Mouse (Mus musculus): ENCODE measurements around the gene Cadm4. TPM values are rescaled to one million over a fixed set of nuclear protein-coding genes. Genes with fewer than 3 reads are reported as not detected.
A peak's percentile ranks its signal among the peaks of the same experiment; 100 is the strongest.
"Not testable (repeated sequence)": the region's sequence is repeated elsewhere in the genome, so short reads cannot be mapped to it uniquely, and the experiment has no call there.

The Cadm4 gene
- polyA plus RNA-seq, 1 experiment from 2014 or later: 1.2 TPM

DNA sequence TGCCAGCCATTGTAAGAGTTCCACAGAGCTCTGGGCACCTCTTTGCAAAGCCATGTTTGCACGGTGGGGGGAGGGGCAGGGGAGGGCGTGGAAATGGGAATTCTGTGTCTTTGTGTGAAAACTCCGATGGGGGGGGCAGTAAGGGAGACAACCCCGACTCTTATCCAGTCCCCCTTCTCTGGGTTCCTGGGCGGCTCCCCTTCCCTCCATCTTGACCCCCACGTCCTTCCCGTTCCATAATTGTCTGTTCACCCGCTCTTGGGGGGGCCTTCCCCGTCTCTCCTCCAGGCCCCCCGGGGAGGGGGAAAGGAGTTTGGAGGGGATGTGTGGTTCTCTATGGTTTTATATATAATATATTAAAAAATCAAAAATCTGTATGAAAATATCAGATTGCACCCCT, 22.2 kb downstream of the Cadm4 start:
- H3K36me3 ChIP-seq (ENCODE audit: control insufficient read depth, insufficient read depth): no peaks in the 10 kb centered on the region
- H3K9me3 ChIP-seq (replicated peaks; ENCODE audit: control insufficient read depth, low read length): peaks cover 6% of the 10 kb centered on the region
- peak overlapping the region; percentile 45 for H3K4me2 ChIP-seq (ENCODE audit: low read depth, low read length)
- H3K4me3 ChIP-seq (ENCODE audit: low read length): no peak overlapping the region
- peaks cover 43% of the 10 kb centered on the region for H3K27me3 ChIP-seq (ENCODE audit: control insufficient read depth, insufficient read depth, low read length)
- no peak for ATAC-seq (replicated peaks; ENCODE audit: extremely low read depth, insufficient read depth, low FRiP score)
- H3K9ac ChIP-seq (ENCODE audit: low read length): peak overlapping the region; percentile 56; the same call in 1 of the 2 replicates
- 15% methylated on average over 10 of the region's 10 CpGs for WGBS
- no peak overlapping the region for H3K27ac ChIP-seq (ENCODE audit: low read length)
- peaks cover 37% of the 10 kb centered on the region for H3K4me1 ChIP-seq (ENCODE audit: control insufficient read depth, insufficient read depth, low read length)

DNA sequence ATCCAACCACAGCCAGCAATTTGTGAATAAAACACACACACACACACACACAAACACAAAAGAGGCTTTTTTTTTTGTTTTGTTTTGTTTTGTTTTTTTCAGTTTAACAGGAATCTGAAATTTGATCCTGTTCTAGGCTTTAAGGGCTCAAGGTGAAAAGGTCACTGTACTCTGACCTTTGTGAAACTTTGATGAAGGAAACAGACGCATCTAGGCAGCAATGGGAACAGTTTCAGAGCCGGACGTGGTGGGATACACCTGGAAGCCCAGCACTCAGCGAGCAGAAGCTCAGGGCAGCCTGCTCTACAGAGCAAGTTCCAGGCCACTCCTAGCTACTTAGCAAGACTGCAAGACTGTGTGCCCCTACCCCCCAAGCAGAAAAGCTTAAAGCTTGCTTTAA, 23.0 kb downstream of the Cadm4 start:
- Histone ChIP-seq H3K27ac (ENCODE audit: low read length) (peak overlapping the region; percentile 99), H3K4me2 (ENCODE audit: low read depth, low read length) (no peak overlapping the region), H3K4me3 (ENCODE audit: low read length) (no peak overlapping the region), H3K27me3 (ENCODE audit: control insufficient read depth, insufficient read depth, low read length) (peaks cover 35% of the 10 kb centered on the region), H3K4me1 (ENCODE audit: control insufficient read depth, insufficient read depth, low read length) (peaks cover 35% of the 10 kb centered on the region), H3K36me3 (ENCODE audit: control insufficient read depth, insufficient read depth) (no peaks in the 10 kb centered on the region), H3K9me3 (replicated peaks; ENCODE audit: control insufficient read depth, low read length) (peaks cover 6% of the 10 kb centered on the region), H3K9ac (ENCODE audit: low read length) (peak overlapping the region; percentile 10; the same call in 1 of the 2 replicates)
- no peak for ATAC-seq (replicated peaks; ENCODE audit: extremely low read depth, insufficient read depth, low FRiP score)
- 28% methylated on average over 4 of the region's 4 CpGs for WGBS

- 31% methylated on average over 15 of the region's 15 CpGs for WGBS
- Histone ChIP-seq H3K9ac (ENCODE audit: low read length) (peak overlapping the region; percentile 10), H3K9me3 (replicated peaks; ENCODE audit: control insufficient read depth, low read length) (peaks cover 6% of the 10 kb centered on the region), H3K4me3 (ENCODE audit: low read length) (peak overlapping the region; percentile 74), H3K27ac (ENCODE audit: low read length) (peak overlapping the region; percentile 99), H3K4me2 (ENCODE audit: low read depth, low read length) (peak overlapping the region; percentile 84), H3K4me1 (ENCODE audit: control insufficient read depth, insufficient read depth, low read length) (peaks cover 28% of the 10 kb centered on the region), H3K27me3 (ENCODE audit: control insufficient read depth, insufficient read depth, low read length) (peaks cover 28% of the 10 kb centered on the region), H3K36me3 (ENCODE audit: control insufficient read depth, insufficient read depth) (no peaks in the 10 kb centered on the region)
- ATAC-seq (replicated peaks; ENCODE audit: extremely low read depth, insufficient read depth, low FRiP score): no peak
These were observed 23.7 kb downstream of the Cadm4 start for GRCm38 (mm10) chr7:24505447-24506064.

DNA sequence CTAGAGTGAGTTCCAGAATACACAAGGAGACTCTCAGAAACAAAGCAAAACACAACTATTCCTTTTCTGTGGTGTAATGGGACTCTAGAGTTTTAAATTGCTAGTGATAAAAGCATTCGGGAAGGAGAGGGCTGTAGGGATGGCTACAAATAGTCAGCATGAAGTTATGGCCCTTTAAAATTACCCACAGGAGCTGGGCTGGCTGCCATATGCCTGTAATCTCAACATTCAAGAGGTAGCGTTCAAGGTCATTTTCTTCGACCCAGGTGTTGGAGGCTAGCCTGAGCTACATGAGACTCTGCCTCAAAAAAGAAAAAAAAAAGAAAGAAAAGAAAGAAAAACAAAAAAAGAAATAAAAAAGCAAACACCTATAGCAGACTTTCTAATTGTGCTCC, 24.2 kb downstream of the Cadm4 start:
- no peak for ATAC-seq (replicated peaks; ENCODE audit: extremely low read depth, insufficient read depth, low FRiP score)
- H3K4me1 ChIP-seq (ENCODE audit: control insufficient read depth, insufficient read depth, low read length): peaks cover 27% of the 10 kb centered on the region
- 9% methylated on average over 3 of the region's 3 CpGs for WGBS
- H3K27me3 ChIP-seq (ENCODE audit: control insufficient read depth, insufficient read depth, low read length): peaks cover 23% of the 10 kb centered on the region
- no peaks in the 10 kb centered on the region for H3K36me3 ChIP-seq (ENCODE audit: control insufficient read depth, insufficient read depth)
- peak overlapping the region; percentile 74 for H3K4me3 ChIP-seq (ENCODE audit: low read length)
- peak overlapping the region; percentile 10 for H3K9ac ChIP-seq (ENCODE audit: low read length)
- peak overlapping the region; percentile 84 for H3K4me2 ChIP-seq (ENCODE audit: low read depth, low read length)
- H3K27ac ChIP-seq (ENCODE audit: low read length): peak overlapping the region; percentile 99
- peaks cover 1% of the 10 kb centered on the region; the same call in 1 of the 2 replicates for H3K9me3 ChIP-seq (replicated peaks; ENCODE audit: control insufficient read depth, low read length)

- peak overlapping the region; percentile 84 for H3K4me2 ChIP-seq (ENCODE audit: low read depth, low read length)
- peak overlapping the region; percentile 94 for H3K9ac ChIP-seq (ENCODE audit: low read length)
- H3K27me3 ChIP-seq (ENCODE audit: control insufficient read depth, insufficient read depth, low read length): peaks cover 21% of the 10 kb centered on the region
- peaks cover 27% of the 10 kb centered on the region for H3K4me1 ChIP-seq (ENCODE audit: control insufficient read depth, insufficient read depth, low read length)
- H3K36me3 ChIP-seq (ENCODE audit: control insufficient read depth, insufficient read depth): no peaks in the 10 kb centered on the region
- peak; percentile 34 for ATAC-seq (replicated peaks; ENCODE audit: extremely low read depth, insufficient read depth, low FRiP score)
- H3K4me3 ChIP-seq (ENCODE audit: low read length): peak overlapping the region; percentile 74
- WGBS: 2% methylated on average over 12 of the region's 12 CpGs
- no peaks in the 10 kb centered on the region for H3K9me3 ChIP-seq (replicated peaks; ENCODE audit: control insufficient read depth, low read length)
- peak overlapping the region; percentile 99 for H3K27ac ChIP-seq (ENCODE audit: low read length)
These were observed 24.6 kb downstream of the Cadm4 start for GRCm38 (mm10) chr7:24506476-24506837.

- Histone ChIP-seq H3K27ac (ENCODE audit: low read length) (peak within 1 kb of the TSS; percentile 99), H3K9ac (ENCODE audit: low read length) (peak within 1 kb of the TSS; percentile 94), H3K4me1 (ENCODE audit: control insufficient read depth, insufficient read depth, low read length) (peaks cover 27% of the 10 kb centered on the region), H3K36me3 (ENCODE audit: control insufficient read depth, insufficient read depth) (no peaks in the 10 kb centered on the region), H3K9me3 (replicated peaks; ENCODE audit: control insufficient read depth, low read length) (no peaks in the 10 kb centered on the region), H3K27me3 (ENCODE audit: control insufficient read depth, insufficient read depth, low read length) (peaks cover 15% of the 10 kb centered on the region), H3K4me3 (ENCODE audit: low read length) (peak within 1 kb of the TSS; percentile 74), H3K4me2 (ENCODE audit: low read depth, low read length) (peak within 1 kb of the TSS; percentile 84)
- under 1% methylated on average over 84 of the region's 84 CpGs for WGBS
- ATAC-seq (replicated peaks; ENCODE audit: extremely low read depth, insufficient read depth, low FRiP score): peak; percentile 83
These were observed 25.3 kb downstream of the Cadm4 start, which contains the start of gene Zfp428 for GRCm38 (mm10) chr7:24506838-24507725. Gene Zfp428 (plus strand): TSS chr7:24507006.

GRCm38 (mm10) chr7:24507726-24508114, 25.9 kb downstream of the Cadm4 start:
- WGBS: 1% methylated on average over 20 of the region's 20 CpGs
- no peak; the same call in 1 of the 2 replicates for ATAC-seq (replicated peaks; ENCODE audit: extremely low read depth, insufficient read depth, low FRiP score)
- Histone ChIP-seq H3K27ac (ENCODE audit: low read length) (peak overlapping the region; percentile 99), H3K4me3 (ENCODE audit: low read length) (peak overlapping the region; percentile 74), H3K9me3 (replicated peaks; ENCODE audit: control insufficient read depth, low read length) (no peaks in the 10 kb centered on the region), H3K4me2 (ENCODE audit: low read depth, low read length) (peak overlapping the region; percentile 84), H3K9ac (ENCODE audit: low read length) (peak overlapping the region; percentile 94), H3K27me3 (ENCODE audit: control insufficient read depth, insufficient read depth, low read length) (peaks cover 9% of the 10 kb centered on the region), H3K36me3 (ENCODE audit: control insufficient read depth, insufficient read depth) (no peaks in the 10 kb centered on the region), H3K4me1 (ENCODE audit: control insufficient read depth, insufficient read depth, low read length) (peaks cover 27% of the 10 kb centered on the region)

DNA sequence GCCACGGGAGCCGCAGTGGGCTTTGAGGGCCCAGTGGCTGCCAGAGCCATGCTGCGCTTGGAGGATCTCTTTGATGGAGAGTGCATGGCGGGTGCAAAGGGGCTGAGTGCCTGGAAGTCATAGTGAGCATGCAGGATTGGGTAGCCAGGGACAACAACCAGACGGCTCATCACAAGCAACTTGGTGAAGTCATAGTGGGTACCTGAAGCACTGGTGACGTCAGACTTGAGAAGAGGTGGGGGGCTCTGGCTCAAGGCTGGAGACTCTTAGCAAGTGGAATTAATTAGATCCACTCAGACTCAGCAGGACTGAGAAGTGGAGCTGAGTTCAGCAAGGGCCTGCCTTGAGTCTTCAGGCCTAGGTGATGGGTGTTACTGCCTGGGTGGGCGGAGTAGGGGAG, 30.5 kb downstream of the Cadm4 start, which contains the start of gene AC161166.1:
AC161166.1 (minus strand) TSS at position 101 of the 400 bp plus-strand sequence.
- Histone ChIP-seq H3K9ac (ENCODE audit: low read length) (no peak within 1 kb of the TSS), H3K4me2 (ENCODE audit: low read depth, low read length) (no peak within 1 kb of the TSS), H3K4me3 (ENCODE audit: low read length) (no peak within 1 kb of the TSS), H3K27me3 (ENCODE audit: control insufficient read depth, insufficient read depth, low read length) (no peaks in the 10 kb centered on the region), H3K9me3 (replicated peaks; ENCODE audit: control insufficient read depth, low read length) (no peaks in the 10 kb centered on the region), H3K36me3 (ENCODE audit: control insufficient read depth, insufficient read depth) (peaks cover 3% of the 10 kb centered on the region; the same call in 1 of the 2 replicates), H3K27ac (ENCODE audit: low read length) (no peak within 1 kb of the TSS), H3K4me1 (ENCODE audit: control insufficient read depth, insufficient read depth, low read length) (peaks cover 4% of the 10 kb centered on the region; the same call in 1 of the 2 replicates)
- ATAC-seq (replicated peaks; ENCODE audit: extremely low read depth, insufficient read depth, low FRiP score): no peak
- WGBS: 86% methylated on average over 7 of the region's 7 CpGs

DNA sequence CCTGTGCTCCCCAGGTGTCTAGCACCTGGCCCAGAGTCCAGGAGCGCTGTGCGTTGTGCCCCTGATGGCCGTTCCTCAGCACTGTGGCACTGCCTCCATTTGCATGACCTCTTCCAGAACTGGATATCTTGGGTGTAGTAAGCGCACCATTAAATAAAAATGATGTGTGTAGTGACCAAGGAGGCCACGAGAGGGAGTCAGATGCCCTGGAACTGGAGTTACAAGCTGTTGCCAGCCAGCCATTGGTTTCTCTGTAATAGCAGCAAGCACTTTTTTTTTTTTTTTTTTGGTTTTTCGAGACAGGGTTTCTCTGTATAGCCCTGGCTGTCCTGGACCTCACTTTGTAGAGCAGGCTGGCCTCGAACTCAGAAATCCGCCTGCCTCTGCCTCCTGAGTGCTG, 34.5 kb downstream of the Cadm4 start:
- not testable (repeated sequence) for H3K4me1 ChIP-seq (ENCODE audit: control insufficient read depth, insufficient read depth, low read length); H3K9ac ChIP-seq (ENCODE audit: low read length); H3K4me2 ChIP-seq (ENCODE audit: low read depth, low read length); H3K9me3 ChIP-seq (replicated peaks; ENCODE audit: control insufficient read depth, low read length); H3K27ac ChIP-seq (ENCODE audit: low read length); ATAC-seq (replicated peaks; ENCODE audit: extremely low read depth, insufficient read depth, low FRiP score); H3K27me3 ChIP-seq (ENCODE audit: control insufficient read depth, insufficient read depth, low read length); H3K4me3 ChIP-seq (ENCODE audit: low read length); H3K36me3 ChIP-seq (ENCODE audit: control insufficient read depth, insufficient read depth)
- 78% methylated on average over 8 of the region's 8 CpGs for WGBS

All from heart, embryonic 16.5 days (tissue).